Mouse (Mus musculus) gastrocnemius, postnatal 14 days (tissue): ENCODE results near the gene Hist1h2ba. TPM values are rescaled to one million over a fixed set of nuclear protein-coding genes. Genes with fewer than 3 reads are reported as not detected.
A peak's percentile ranks its signal among the peaks of the same experiment; 100 is the strongest.

Experiments
- DNase-seq: peaks from one replicate; pipeline ENCODE4 v3.0.0; 2021; ENCODE audit warnings: mixed read lengths
- intact Hi-C: fragments of 180-260 bp; cut with DNase I; formaldehyde crosslinking; loops from one replicate; pipeline ENCODE4 v1.15.1; 2025; ENCODE audit warnings: low total_unique reads
- microRNA-seq, 2 experiments: library from miRNA; unstranded; fragments of <30 nt; microRNA quantifications; one replicate each; pipeline ENCODE4 v1.2.0; 2021
- total RNA-seq, 2 experiments: library from RNA; stranded (reverse); gene quantifications; 2 replicates each; pipeline ENCODE4 v1.2.3; 2021

The Hist1h2ba gene
- total RNA-seq, 2 experiments from 2014 or later = not detected

- no peak for DNase-seq
- intact Hi-C loops = no loop called here
These were observed 20.1 kb downstream of the Hist1h2ba start for GRCm38 (mm10) chr13:23913791-23914306.

- DNase-seq = no peak
- intact Hi-C loops = no loop called here
These were observed 22.6 kb downstream of the Hist1h2ba start for GRCm38 (mm10) chr13:23911335-23911734.

- no peak for DNase-seq
These were observed 23.8 kb downstream of the Hist1h2ba start for GRCm38 (mm10) chr13:23910121-23910520.

GRCm38 (mm10) chr13:23906906-23907305 lies 27.1 kb downstream of the Hist1h2ba start:
- no peak for DNase-seq
- intact Hi-C loops = no loop called here

More at GRCm38 (mm10) chr13:23910121-23910520, 23.8 kb downstream of the Hist1h2ba start:
- intact Hi-C loops = no loop called here

DNA sequence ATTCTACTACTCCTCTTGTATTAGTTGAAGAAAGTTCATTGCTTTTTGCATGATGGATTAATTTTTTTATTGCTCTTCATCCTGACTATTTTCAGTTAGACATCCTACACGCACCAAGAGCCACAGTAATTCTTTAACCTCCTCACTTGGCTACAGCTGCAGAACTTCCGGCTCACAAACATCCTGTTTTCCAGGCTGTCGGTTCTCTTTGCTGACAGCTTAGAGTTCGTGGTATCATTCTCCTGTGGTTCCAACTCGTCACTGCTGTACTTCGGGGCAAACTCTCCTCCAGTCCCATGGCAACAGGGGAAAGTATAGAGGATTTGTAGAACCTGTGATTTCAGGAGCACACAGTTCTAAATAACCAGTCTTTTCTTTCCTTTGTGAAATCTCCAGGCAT lies 35.7 kb downstream of the Hist1h2ba start:
- DNase-seq = no peak

GRCm38 (mm10) chr13:23893269-23893593 lies 40.7 kb downstream of the Hist1h2ba start:
- no peak for DNase-seq
- intact Hi-C loops = no loop called here

More for the DNA sequence above, 35.7 kb downstream of the Hist1h2ba start:
- intact Hi-C loops = no loop called here

DNA sequence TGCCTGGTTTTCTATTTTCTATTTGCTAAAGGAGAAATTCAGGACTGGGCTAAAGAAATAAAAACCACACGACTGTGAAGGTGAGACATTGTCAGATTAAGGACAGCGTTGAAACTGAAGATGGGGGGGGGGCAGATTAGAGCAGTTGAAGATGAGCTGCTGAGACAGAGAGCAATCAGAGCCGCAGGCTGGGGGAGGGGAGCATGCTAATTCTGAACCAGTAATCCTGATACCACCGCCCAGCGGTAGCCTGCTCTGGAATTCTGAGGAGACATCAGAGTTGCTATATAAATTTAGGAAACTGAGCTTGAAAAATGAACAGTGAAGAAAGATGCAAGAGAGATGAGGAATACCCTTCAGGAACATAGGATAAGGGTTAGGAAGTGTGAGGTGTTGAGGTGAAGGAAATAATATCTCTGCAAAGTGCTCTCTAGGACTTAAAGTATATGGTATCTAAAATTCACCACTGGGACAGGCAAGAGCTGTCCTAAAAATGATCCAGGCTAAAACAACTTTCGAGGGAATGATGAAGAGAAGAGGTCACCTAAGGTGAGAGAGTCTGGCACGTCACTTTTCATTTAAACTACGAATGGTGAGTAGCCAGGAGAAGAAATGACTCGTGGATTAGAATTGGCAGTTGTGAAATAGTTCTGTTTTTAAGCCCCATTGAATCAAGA lies 41.2 kb downstream of the Hist1h2ba start:
- intact Hi-C loops = no loop called here
- no peak for DNase-seq

DNA sequence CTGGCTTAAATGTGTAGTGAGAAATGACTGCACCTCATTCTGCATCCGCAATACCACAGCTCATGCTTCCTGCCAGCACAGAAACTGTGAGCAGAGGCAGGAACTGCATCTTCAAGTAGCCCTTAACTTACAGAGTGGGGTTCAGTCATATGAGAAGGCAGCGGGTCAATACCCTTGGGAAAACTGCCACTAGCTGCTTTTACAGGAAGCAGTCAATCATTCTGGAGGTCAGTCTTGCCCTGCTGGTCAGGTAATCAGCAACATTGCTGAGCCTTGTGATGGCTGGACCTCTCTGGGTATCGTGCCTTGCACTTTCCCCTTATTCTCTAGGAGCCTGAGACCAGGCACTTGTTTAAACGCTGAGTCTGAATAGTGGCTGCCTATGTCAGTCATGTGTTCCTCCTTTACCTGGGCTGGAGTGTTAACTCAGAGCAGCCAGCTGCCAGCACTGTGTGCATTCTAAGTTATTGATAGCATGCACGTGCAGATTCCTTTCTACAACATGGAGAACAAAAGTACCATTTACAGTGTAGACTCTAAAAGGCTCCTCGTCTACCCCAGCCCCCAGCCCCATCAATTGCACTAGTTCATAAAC lies 44.8 kb downstream of the Hist1h2ba start:
- intact Hi-C loops = no loop called here

GRCm38 (mm10) chr13:23887026-23887725 lies 46.8 kb downstream of the Hist1h2ba start:
- intact Hi-C loops = no loop called here
- DNase-seq = no peak

More for the DNA sequence above, 44.8 kb downstream of the Hist1h2ba start:
- DNase-seq = no peak

DNA sequence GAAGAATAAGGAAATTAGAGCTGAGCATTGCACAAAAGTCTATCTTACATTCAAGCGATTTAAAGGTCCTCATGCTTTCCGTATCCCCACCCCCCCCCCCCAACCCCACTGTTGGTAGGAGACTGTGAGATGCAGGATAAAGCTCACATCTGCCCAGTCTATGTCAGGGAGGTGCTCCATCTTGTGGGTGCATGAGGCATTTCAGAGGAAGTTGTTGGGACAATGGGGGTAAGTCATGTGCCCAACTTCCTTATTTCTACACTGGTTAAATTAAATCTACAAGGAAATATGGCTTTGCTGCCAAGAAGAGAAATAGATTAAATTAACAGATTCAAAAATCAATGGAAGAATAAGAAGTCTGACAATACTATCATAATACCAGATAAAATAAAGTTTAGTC lies 48.4 kb downstream of the Hist1h2ba start:
- peak; percentile 23 for DNase-seq
- intact Hi-C loops = no loop called here

Small RNA genes within 50 kb of the gene (microRNA-seq; reads per million reads assigned to microRNA genes)
- gene Gm44344 = 0 reads per million in 2 experiments

Other genes starting within 250 kb of the Hist1h2ba start
- gene Hist1h2bc, start 250.0 kb downstream of the Hist1h2ba start, total RNA-seq = 10 to 100 TPM; 75.5 to 80.0 TPM
- gene Hist1h1t, start 238.3 kb downstream of the Hist1h2ba start, total RNA-seq = not detected
- gene Hist1h4c, start 235.7 kb downstream of the Hist1h2ba start, total RNA-seq = 10 to 100 TPM; 94.2 to 99.8 TPM
- 10 to 100 TPM; 15.3 to 17.6 TPM for gene Hfe, start 223.3 kb downstream of the Hist1h2ba start, total RNA-seq
- gene Hist1h1c, start 195.3 kb downstream of the Hist1h2ba start, total RNA-seq = 100 to 1,000 TPM; 258 to 269 TPM
- gene Hist1h3c, start 188.6 kb downstream of the Hist1h2ba start, total RNA-seq = 10 to 100 TPM; 31.6 to 33.2 TPM
- 10 to 100 TPM; 42.8 to 44.6 TPM for gene Hist1h2bb, start 187.4 kb downstream of the Hist1h2ba start, total RNA-seq
- 10 to 100 TPM; 67.6 to 81.2 TPM for gene Hist1h2ab, start 183.0 kb downstream of the Hist1h2ba start, total RNA-seq
- 10 to 100 TPM; 86.8 to 91.4 TPM for gene Hist1h3b, start 181.9 kb downstream of the Hist1h2ba start, total RNA-seq
- gene Hist1h4b, start 177.1 kb downstream of the Hist1h2ba start, total RNA-seq = 10 to 100 TPM; 56.8 to 62.2 TPM
- 10 to 100 TPM; 55.4 to 68.5 TPM for gene Hist1h4a, start 172.9 kb downstream of the Hist1h2ba start, total RNA-seq
- gene Hist1h3a, start 171.8 kb downstream of the Hist1h2ba start, total RNA-seq = 10 to 100 TPM; 70.9 to 73.7 TPM
- gene Hist1h1a, start 170.5 kb downstream of the Hist1h2ba start, total RNA-seq = 10 to 100 TPM; 45.7 to 47.5 TPM
- not detected for gene Trim38, start 164.2 kb downstream of the Hist1h2ba start, total RNA-seq
- not detected for gene Slc17a2, start 127.2 kb downstream of the Hist1h2ba start, total RNA-seq
- gene Slc17a3, start 94.7 kb downstream of the Hist1h2ba start, total RNA-seq = not detected
- not detected for gene Slc17a1, start 66.4 kb downstream of the Hist1h2ba start, total RNA-seq
- gene Slc17a4, start 19.1 kb downstream of the Hist1h2ba start, total RNA-seq = not detected
- not detected for gene Hist1h2aa, start 306 bp upstream of the Hist1h2ba start, total RNA-seq
- not detected for gene Scgn, start 57.1 kb upstream of the Hist1h2ba start, total RNA-seq